Mouse (Mus musculus) myocyte (in vitro differentiated cells): ENCODE data around the gene Pigh. TPM values are rescaled to one million over a fixed set of nuclear protein-coding genes. Genes with fewer than 3 reads are reported as not detected.

Source experiments
- H3K27me3 ChIP-seq: one replicate; pipeline ENCODE4 v1.6.1; 2011; ENCODE audit not compliant: control insufficient read depth, insufficient read depth, insufficient read length
- H3K36me3 ChIP-seq: one replicate; pipeline ENCODE4 v1.6.1; 2011; ENCODE audit not compliant: control insufficient read depth, insufficient read depth
- H3K4me2 ChIP-seq: one replicate; pipeline ENCODE4 v1.6.1; 2011; ENCODE audit warnings: low read depth, control low read depth
- H3K4me3 ChIP-seq: one replicate; pipeline ENCODE4 v1.5.1; 2011; ENCODE audit warnings: mild to moderate bottlenecking, control low read depth, moderate library complexity
- H3K79me2 ChIP-seq: one replicate; pipeline ENCODE4 v1.6.1; 2011; ENCODE audit not compliant: control insufficient read depth, insufficient read depth
- H3ac ChIP-seq: one replicate; pipeline ENCODE4 v1.6.1; 2011; ENCODE audit not compliant: control insufficient read depth, insufficient read length
- E2F4 ChIP-seq: IDR thresholded peaks from one replicate; pipeline ENCODE4 v1.6.1; 2011; ENCODE audit warnings: mild to moderate bottlenecking, control low read depth, moderate library complexity; ENCODE audit not compliant: insufficient read depth
- MAX ChIP-seq: IDR thresholded peaks from one replicate; pipeline ENCODE4 v1.6.1; 2011; ENCODE audit warnings: low read depth, mild to moderate bottlenecking, control low read depth
- MYOD1 ChIP-seq, 3 experiments: IDR thresholded peaks; one replicate each; pipeline ENCODE4 v1.6.1; 2011; ENCODE audit warnings: control low read depth in 2 of 3, low read depth in 2 of 3, mild to moderate bottlenecking in 2 of 3, moderate library complexity in 1 of 3; ENCODE audit not compliant: insufficient read length in 2 of 3, control insufficient read depth in 1 of 3
- MYOG ChIP-seq, 3 experiments: IDR thresholded peaks; one replicate each; pipeline ENCODE4 v1.6.1; 2011; ENCODE audit warnings: control low read depth in 2 of 3, low read depth in 2 of 3, mild to moderate bottlenecking in 2 of 3; ENCODE audit not compliant: insufficient read length in 2 of 3, control insufficient read depth in 1 of 3, insufficient read depth in 1 of 3
- POLR2A ChIP-seq: IDR thresholded peaks from one replicate; pipeline ENCODE4 v1.6.1; 2011; ENCODE audit warnings: low read depth, mild to moderate bottlenecking, control low read depth, moderate library complexity; ENCODE audit not compliant: insufficient read length
- POLR2AphosphoS2 ChIP-seq: IDR thresholded peaks from one replicate; pipeline ENCODE4 v1.6.1; 2011; ENCODE audit warnings: low read depth, control low read depth; ENCODE audit not compliant: insufficient read length
- REST ChIP-seq: IDR thresholded peaks from one replicate; pipeline ENCODE4 v1.6.1; 2011; ENCODE audit warnings: mild to moderate bottlenecking, control low read depth, moderate library complexity; ENCODE audit not compliant: insufficient read depth, insufficient read length
- SRF ChIP-seq: IDR thresholded peaks from one replicate; pipeline ENCODE4 v1.6.1; 2011; ENCODE audit warnings: low read depth; ENCODE audit not compliant: control insufficient read depth, insufficient read length
- TCF12 ChIP-seq: IDR thresholded peaks from one replicate; pipeline ENCODE4 v1.6.1; 2011; ENCODE audit warnings: mild to moderate bottlenecking, control low read depth; ENCODE audit not compliant: poor library complexity, insufficient read depth, severe bottlenecking
- TCF3 ChIP-seq: IDR thresholded peaks from one replicate; pipeline ENCODE4 v1.6.1; 2011; ENCODE audit warnings: low read depth, control low read depth; ENCODE audit not compliant: insufficient read length
- USF1 ChIP-seq: IDR thresholded peaks from one replicate; pipeline ENCODE4 v1.6.1; 2011; ENCODE audit warnings: low read depth, mild to moderate bottlenecking, control low read depth, moderate library complexity
- polyA plus RNA-seq: library from polyadenylated mRNA; unstranded; fragments of >200 nt; fragmentation: generic; extraction: Trizol; gene quantifications from one replicate; pipeline ENCODE4 v1.2.1, GENCODE M21; 2012; ENCODE audit warnings: missing spikeins

Gene Pigh
- polyA plus RNA-seq, 1 experiment: 3.3 TPM

- H3K4me3 ChIP-seq: no peak overlapping the region
- no peaks in the 10 kb centered on the region for H3K27me3 ChIP-seq
- H3ac ChIP-seq: no peak overlapping the region
- H3K36me3 ChIP-seq: peaks cover 10% of the 10 kb centered on the region
- no peak overlapping the region for H3K4me2 ChIP-seq
- TF ChIP-seq REST (no peak), MAX (no peak), SRF (no peak), MYOD1 (IDR thresholded peaks at IDR 0.05; ENCODE audit: control insufficient read depth in 1 of 3, insufficient read length in 2 of 3, low read depth in 2 of 3) (no peak), MYOG (IDR thresholded peaks at IDR 0.05; ENCODE audit: control insufficient read depth in 1 of 3, insufficient read depth in 1 of 3, insufficient read length in 2 of 3, low read depth in 2 of 3) (no peak), POLR2A (no peak)
- no peaks in the 10 kb centered on the region for H3K79me2 ChIP-seq
Observed at GRCm38 (mm10) chr12:79068306-79068705, 21.1 kb downstream of the Pigh start.

GRCm38 (mm10) chr12:79067526-79067925 is 21.9 kb downstream of the Pigh start:
- Histone ChIP-seq H3K79me2 (no peaks in the 10 kb centered on the region), H3K36me3 (peaks cover 3% of the 10 kb centered on the region), H3K4me2 (no peak overlapping the region), H3K4me3 (no peak overlapping the region), H3K27me3 (no peaks in the 10 kb centered on the region), H3ac (no peak overlapping the region)
- no peak for TF ChIP-seq MYOG (IDR thresholded peaks at IDR 0.05; ENCODE audit: control insufficient read depth in 1 of 3, insufficient read depth in 1 of 3, insufficient read length in 2 of 3, low read depth in 2 of 3)
- TF ChIP-seq USF1: no peak
- no peak for TF ChIP-seq SRF
- no peak for TF ChIP-seq MAX
- no peak for TF ChIP-seq E2F4
- TF ChIP-seq REST: no peak
- TF ChIP-seq TCF12: no peak
- no peak for TF ChIP-seq MYOD1 (IDR thresholded peaks at IDR 0.05; ENCODE audit: control insufficient read depth in 1 of 3, insufficient read length in 2 of 3, low read depth in 2 of 3)
- no peak for TF ChIP-seq POLR2AphosphoS2
- TF ChIP-seq TCF3: no peak

- no peak overlapping the region for H3ac ChIP-seq
- no peak overlapping the region for H3K4me3 ChIP-seq
- H3K27me3 ChIP-seq: no peaks in the 10 kb centered on the region
- H3K4me2 ChIP-seq: no peak overlapping the region
- no peak for TF ChIP-seq POLR2A
- no peak for TF ChIP-seq USF1
- no peak for TF ChIP-seq MAX
- TF ChIP-seq SRF: no peak
- H3K79me2 ChIP-seq: no peaks in the 10 kb centered on the region
- H3K36me3 ChIP-seq: peaks cover 3% of the 10 kb centered on the region
Observed at GRCm38 (mm10) chr12:79066431-79066830, 23.0 kb downstream of the Pigh start.

- peaks cover 3% of the 10 kb centered on the region for H3K36me3 ChIP-seq
- H3K4me3 ChIP-seq: no peak overlapping the region
- TF ChIP-seq TCF12 (no peak), MYOD1 (IDR thresholded peaks at IDR 0.05; ENCODE audit: control insufficient read depth in 1 of 3, insufficient read length in 2 of 3, low read depth in 2 of 3) (no peak), E2F4 (no peak), TCF3 (no peak), SRF (no peak), MAX (no peak)
Observed at GRCm38 (mm10) chr12:79064451-79064850, 25.0 kb downstream of the Pigh start.

GRCm38 (mm10) chr12:79060766-79061652 is 28.4 kb downstream of the Pigh start:
- H3K79me2 ChIP-seq: no peaks in the 10 kb centered on the region
- no peak overlapping the region for H3ac ChIP-seq
- no peaks in the 10 kb centered on the region for H3K27me3 ChIP-seq
- no peak overlapping the region for H3K4me3 ChIP-seq
- H3K4me2 ChIP-seq: no peak overlapping the region
- no peaks in the 10 kb centered on the region for H3K36me3 ChIP-seq
- TF ChIP-seq MAX (no peak), USF1 (no peak), TCF3 (peak; percentile 26), MYOG (IDR thresholded peaks at IDR 0.05; ENCODE audit: control insufficient read depth in 1 of 3, insufficient read depth in 1 of 3, insufficient read length in 2 of 3, low read depth in 2 of 3) (peak; percentile 42 to 78 (median 57)), MYOD1 (IDR thresholded peaks at IDR 0.05; ENCODE audit: control insufficient read depth in 1 of 3, insufficient read length in 2 of 3, low read depth in 2 of 3) (peak in 2 of 3 experiments; percentile 39 to 79)

More at GRCm38 (mm10) chr12:79064451-79064850, 25.0 kb downstream of the Pigh start:
- no peak overlapping the region for H3ac ChIP-seq
- H3K4me2 ChIP-seq: no peak overlapping the region
- H3K27me3 ChIP-seq: no peaks in the 10 kb centered on the region
- no peaks in the 10 kb centered on the region for H3K79me2 ChIP-seq
